Mouse (Mus musculus) lung, adult 2 months (tissue): ENCODE measurements around the gene Duox1.

Source experiments
- CTCF ChIP-seq: fragments of 200-500 bp; IDR thresholded peaks from 2 replicates; pipeline ENCODE4 v1.5.1; 2011; ENCODE audit warnings: mild to moderate bottlenecking, low read length, control low read depth; ENCODE audit not compliant: insufficient read depth
- POLR2A ChIP-seq: fragments of 200-500 bp; IDR thresholded peaks from 2 replicates; pipeline ENCODE4 v1.6.1; 2011; ENCODE audit warnings: low read depth, mild to moderate bottlenecking, control low read depth, low read length, borderline replicate concordance; ENCODE audit errors: extremely low read depth

- TF ChIP-seq CTCF (no peak), POLR2A (no peak)
Observed at GRCm38 (mm10) chr2:122361181-122361580, 45.7 kb downstream of the Duox1 start.
